Mouse (Mus musculus): ENCODE data around the gene Mettl26. TPM values are rescaled to one million over a fixed set of nuclear protein-coding genes. Genes with fewer than 3 reads are reported as not detected.
A peak's percentile ranks its signal among the peaks of the same experiment; 100 is the strongest.

Gene Mettl26
- total RNA-seq, 2 experiments from 2014 or later = 15.4 to 15.7 TPM

- intact Hi-C loops (cut with DNase I) = no loop called here
- no peak for DNase-seq
These were observed 6.2 kb downstream of the Mettl26 start for GRCm38 (mm10) chr17:25880913-25881641.

- intact Hi-C loops (cut with DNase I) = no loop called here
These were observed 6.8 kb downstream of the Mettl26 start for GRCm38 (mm10) chr17:25881691-25882090.

GRCm38 (mm10) chr17:25882306-25882705 lies 7.4 kb downstream of the Mettl26 start:
- intact Hi-C loops (cut with DNase I) = no loop called here
- no peak for DNase-seq

More at GRCm38 (mm10) chr17:25881691-25882090, 6.8 kb downstream of the Mettl26 start:
- no peak for DNase-seq

GRCm38 (mm10) chr17:25883268-25883667 lies 8.4 kb downstream of the Mettl26 start:
- intact Hi-C loops (cut with DNase I) = no loop called here
- DNase-seq = no peak

GRCm38 (mm10) chr17:25883824-25884223 lies 8.9 kb downstream of the Mettl26 start:
- intact Hi-C loops (cut with DNase I) = no loop called here
- DNase-seq = no peak

GRCm38 (mm10) chr17:25885636-25886035 lies 10.8 kb downstream of the Mettl26 start:
- DNase-seq = no peak
- intact Hi-C loops (cut with DNase I) = no loop called here

- no peak for DNase-seq
- intact Hi-C loops (cut with DNase I) = no loop called here
These were observed 11.9 kb downstream of the Mettl26 start for GRCm38 (mm10) chr17:25886806-25887205.

GRCm38 (mm10) chr17:25887467-25887866 lies 12.6 kb downstream of the Mettl26 start:
- intact Hi-C loops (cut with DNase I) = no loop called here
- DNase-seq = no peak

GRCm38 (mm10) chr17:25888837-25889236 lies 14.0 kb downstream of the Mettl26 start:
- intact Hi-C loops (cut with DNase I) = no loop called here

GRCm38 (mm10) chr17:25893975-25894617 lies 19.2 kb downstream of the Mettl26 start:
- intact Hi-C loops (cut with DNase I) = loop anchor here (1.0 to 5.0 kb wide), 3 partner anchors 48 to 198 kb away; partner anchors contain the start of genes Decr2, Nhlrc4 and Pigq
- DNase-seq = peak; percentile 76 to 77

More at GRCm38 (mm10) chr17:25888837-25889236, 14.0 kb downstream of the Mettl26 start:
- no peak for DNase-seq

GRCm38 (mm10) chr17:25895415-25895814 lies 20.5 kb downstream of the Mettl26 start:
- intact Hi-C loops (cut with DNase I) = no loop called here
- peak in 1 of 2 experiments; percentile 37 for DNase-seq

GRCm38 (mm10) chr17:25895891-25896290 lies 21.0 kb downstream of the Mettl26 start:
- intact Hi-C loops (cut with DNase I) = no loop called here
- no peak for DNase-seq

GRCm38 (mm10) chr17:25900193-25900592 lies 25.3 kb downstream of the Mettl26 start:
- no peak for DNase-seq
- intact Hi-C loops (cut with DNase I) = no loop called here

GRCm38 (mm10) chr17:25903061-25903460 lies 28.2 kb downstream of the Mettl26 start:
- no peak for DNase-seq
- intact Hi-C loops (cut with DNase I) = no loop called here

GRCm38 (mm10) chr17:25907640-25908039 lies 32.8 kb downstream of the Mettl26 start:
- intact Hi-C loops (cut with DNase I) = no loop called here
- DNase-seq = no peak

GRCm38 (mm10) chr17:25911816-25912215 lies 36.9 kb downstream of the Mettl26 start:
- intact Hi-C loops (cut with DNase I) = no loop called here
- DNase-seq = peak; percentile 33 to 54

GRCm38 (mm10) chr17:25913186-25913876 lies 38.5 kb downstream of the Mettl26 start:
- peak in 1 of 2 experiments; percentile 12 for DNase-seq
- intact Hi-C loops (cut with DNase I) = no loop called here

- DNase-seq = peak; percentile 25 to 38
- intact Hi-C loops (cut with DNase I) = no loop called here
These were observed 39.0 kb downstream of the Mettl26 start for GRCm38 (mm10) chr17:25913877-25914275.

- no peak for DNase-seq
- intact Hi-C loops (cut with DNase I) = no loop called here
These were observed 39.4 kb downstream of the Mettl26 start for GRCm38 (mm10) chr17:25914295-25914694.

GRCm38 (mm10) chr17:25916931-25917647 lies 42.2 kb downstream of the Mettl26 start:
- intact Hi-C loops (cut with DNase I) = no loop called here
- no peak for DNase-seq
